Mouse (Mus musculus): Measurements from ENCODE around the gene Slc24a3. TPM values are rescaled to one million over a fixed set of nuclear protein-coding genes. Genes with fewer than 3 reads are reported as not detected.
A peak's percentile ranks its signal among the peaks of the same experiment; 100 is the strongest.

Gene Slc24a3
- polyA plus RNA-seq, 1 experiment from 2014 or later: 1.6 TPM

GRCm38 (mm10) chr2:145656121-145656520, 488.6 kb downstream of the Slc24a3 start:
- no peaks in the 10 kb centered on the region for H3K9me3 ChIP-seq
- no peak overlapping the region for H3K4me3 ChIP-seq
- no peak overlapping the region for H3K9ac ChIP-seq
- peaks cover 15% of the 10 kb centered on the region for H3K4me1 ChIP-seq
- H3K27ac ChIP-seq (replicated peaks): peak overlapping the region; percentile 36
- 73% methylated on average over 3 of the region's 3 CpGs for WGBS
- H3K4me2 ChIP-seq: no peak overlapping the region
- H3K36me3 ChIP-seq: no peaks in the 10 kb centered on the region
- H3K27me3 ChIP-seq (replicated peaks): no peaks in the 10 kb centered on the region
- ATAC-seq (ENCODE audit: extremely low read depth, insufficient number of reproducible peaks, low FRiP score, low TSS enrichment): no peak

- Histone ChIP-seq H3K9me3 (no peaks in the 10 kb centered on the region), H3K9ac (no peak overlapping the region), H3K4me1 (peaks cover 15% of the 10 kb centered on the region), H3K4me2 (no peak overlapping the region), H3K36me3 (no peaks in the 10 kb centered on the region), H3K27me3 (replicated peaks) (no peaks in the 10 kb centered on the region), H3K4me3 (no peak overlapping the region), H3K27ac (replicated peaks) (no peak overlapping the region)
- no peak for ATAC-seq (ENCODE audit: extremely low read depth, insufficient number of reproducible peaks, low FRiP score, low TSS enrichment)
- WGBS: 26% methylated on average over 1 of the region's 1 CpGs
Measured at GRCm38 (mm10) chr2:145656716-145657115, 489.2 kb downstream of the Slc24a3 start.

DNA sequence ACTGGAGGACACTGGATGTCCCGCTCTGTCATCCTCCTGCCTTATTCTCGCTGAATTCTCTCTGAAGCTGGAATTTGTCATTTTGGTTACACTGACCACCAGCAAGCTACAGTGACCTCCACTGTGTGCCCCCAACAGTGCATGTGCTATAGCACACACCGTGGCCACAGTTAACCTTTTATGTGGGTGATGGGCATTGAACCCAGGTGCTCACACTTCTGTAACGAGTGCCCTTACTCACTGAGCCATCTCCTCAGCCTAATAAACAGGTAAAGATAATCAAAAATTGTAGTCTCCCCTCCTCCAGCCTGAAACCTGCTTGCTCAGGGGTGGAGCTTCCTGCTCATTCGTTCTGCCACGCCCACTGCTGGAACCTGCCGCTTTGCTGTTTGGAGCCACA, 493.7 kb downstream of the Slc24a3 start:
- no peak overlapping the region for H3K9ac ChIP-seq
- no peak overlapping the region for H3K4me2 ChIP-seq
- H3K9me3 ChIP-seq: no peaks in the 10 kb centered on the region
- H3K27ac ChIP-seq (replicated peaks): no peak overlapping the region
- peaks cover 8% of the 10 kb centered on the region for H3K4me1 ChIP-seq
- WGBS: 71% methylated on average over 7 of the region's 7 CpGs
- H3K4me3 ChIP-seq: no peak overlapping the region
- H3K36me3 ChIP-seq: no peaks in the 10 kb centered on the region
- no peak for ATAC-seq (ENCODE audit: extremely low read depth, insufficient number of reproducible peaks, low FRiP score, low TSS enrichment)
- H3K27me3 ChIP-seq (replicated peaks): no peaks in the 10 kb centered on the region

GRCm38 (mm10) chr2:145663899-145664298, 496.3 kb downstream of the Slc24a3 start:
- H3K4me2 ChIP-seq: no peak overlapping the region
- H3K27me3 ChIP-seq (replicated peaks): no peaks in the 10 kb centered on the region
- 86% methylated on average over 7 of the region's 7 CpGs for WGBS

DNA sequence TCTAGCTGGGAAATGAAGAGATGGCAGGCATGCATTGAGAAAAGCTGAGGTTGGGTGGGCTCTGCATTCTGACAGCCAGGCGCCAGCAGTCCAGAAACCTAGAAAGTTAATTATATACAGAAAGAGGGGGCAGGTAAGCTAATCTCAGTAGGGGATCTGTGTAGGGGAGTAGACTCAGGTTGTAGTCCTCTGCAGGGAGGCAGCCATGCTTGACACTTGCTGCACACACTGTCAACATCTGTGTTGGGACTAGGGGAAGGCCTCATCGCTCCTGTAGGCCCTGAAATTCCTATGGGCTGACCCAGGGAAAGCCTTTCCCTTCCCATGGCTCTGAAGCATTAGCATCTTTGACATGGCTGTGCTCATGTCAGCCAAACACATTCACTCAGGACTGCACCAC, 496.8 kb downstream of the Slc24a3 start:
- 76% methylated on average over 2 of the region's 2 CpGs for WGBS
- no peak overlapping the region for H3K4me3 ChIP-seq

More at GRCm38 (mm10) chr2:145663899-145664298, 496.3 kb downstream of the Slc24a3 start:
- no peaks in the 10 kb centered on the region for H3K36me3 ChIP-seq
- H3K4me1 ChIP-seq: peaks cover 13% of the 10 kb centered on the region
- no peak overlapping the region for H3K9ac ChIP-seq
- H3K4me3 ChIP-seq: no peak overlapping the region
- ATAC-seq (ENCODE audit: extremely low read depth, insufficient number of reproducible peaks, low FRiP score, low TSS enrichment): no peak
- no peaks in the 10 kb centered on the region for H3K9me3 ChIP-seq
- no peak overlapping the region for H3K27ac ChIP-seq (replicated peaks)

GRCm38 (mm10) chr2:145668135-145668534, 500.6 kb downstream of the Slc24a3 start:
- Histone ChIP-seq H3K36me3 (no peaks in the 10 kb centered on the region), H3K4me1 (peaks cover 28% of the 10 kb centered on the region), H3K9me3 (no peaks in the 10 kb centered on the region), H3K27me3 (replicated peaks) (no peaks in the 10 kb centered on the region), H3K4me2 (no peak overlapping the region), H3K27ac (replicated peaks) (no peak overlapping the region), H3K9ac (no peak overlapping the region), H3K4me3 (no peak overlapping the region)
- ATAC-seq (ENCODE audit: extremely low read depth, insufficient number of reproducible peaks, low FRiP score, low TSS enrichment): no peak
- 40% methylated on average over 4 of the region's 4 CpGs for WGBS

More for the DNA sequence above, 496.8 kb downstream of the Slc24a3 start:
- Histone ChIP-seq H3K36me3 (no peaks in the 10 kb centered on the region), H3K9me3 (no peaks in the 10 kb centered on the region), H3K27ac (replicated peaks) (no peak overlapping the region), H3K27me3 (replicated peaks) (no peaks in the 10 kb centered on the region), H3K4me1 (peaks cover 13% of the 10 kb centered on the region), H3K4me2 (no peak overlapping the region), H3K9ac (no peak overlapping the region)
- no peak for ATAC-seq (ENCODE audit: extremely low read depth, insufficient number of reproducible peaks, low FRiP score, low TSS enrichment)

DNA sequence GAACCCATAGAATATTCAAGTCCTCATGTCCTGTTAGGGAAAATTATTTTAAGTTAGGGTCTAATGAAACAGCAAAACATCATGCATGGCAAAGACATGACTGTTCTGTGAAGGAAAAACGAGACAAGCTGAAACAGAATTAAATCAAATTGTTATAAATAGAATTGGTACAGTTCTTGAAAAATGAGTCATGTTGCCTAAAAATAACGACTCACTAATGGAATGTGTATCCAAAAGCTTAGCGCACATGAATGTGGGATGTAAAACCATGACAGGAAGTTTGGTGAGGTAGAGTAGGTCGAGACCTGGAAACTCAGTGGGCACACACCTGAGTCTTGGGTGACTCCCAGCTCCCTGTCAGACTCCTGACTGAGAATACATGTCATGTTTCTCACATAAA, 502.6 kb downstream of the Slc24a3 start:
- Histone ChIP-seq H3K9me3 (no peaks in the 10 kb centered on the region), H3K27me3 (replicated peaks) (no peaks in the 10 kb centered on the region), H3K36me3 (no peaks in the 10 kb centered on the region), H3K4me2 (no peak overlapping the region), H3K27ac (replicated peaks) (0 out of 2 replicates have a peak overlapping the region, but pooled peaks have one; percentile 12), H3K9ac (no peak overlapping the region), H3K4me3 (no peak overlapping the region), H3K4me1 (peaks cover 35% of the 10 kb centered on the region)
- 56% methylated on average over 4 of the region's 4 CpGs for WGBS
- ATAC-seq (ENCODE audit: extremely low read depth, insufficient number of reproducible peaks, low FRiP score, low TSS enrichment): no peak

GRCm38 (mm10) chr2:145674496-145675141, 507.1 kb downstream of the Slc24a3 start:
- H3K4me2 ChIP-seq: peak overlapping the region; percentile 81
- 6% methylated on average over 23 of the region's 23 CpGs for WGBS
- ATAC-seq (ENCODE audit: extremely low read depth, insufficient number of reproducible peaks, low FRiP score, low TSS enrichment): no peak; the same call in 1 of the 2 replicates

GRCm38 (mm10) chr2:145675142-145675755, 507.7 kb downstream of the Slc24a3 start, which contains the start of gene Rin2:
Rin2 (plus strand) TSS chr2:145675215.
- Histone ChIP-seq H3K27me3 (replicated peaks) (no peaks in the 10 kb centered on the region), H3K4me1 (peaks cover 28% of the 10 kb centered on the region), H3K9me3 (no peaks in the 10 kb centered on the region), H3K27ac (replicated peaks) (peak within 1 kb of the TSS; percentile 82), H3K36me3 (peaks cover 5% of the 10 kb centered on the region; the same call in 1 of the 2 replicates), H3K9ac (peak within 1 kb of the TSS; percentile 89), H3K4me2 (peak within 1 kb of the TSS; percentile 81), H3K4me3 (peak within 1 kb of the TSS; percentile 86)
- peak; percentile 67; the same call in 1 of the 2 replicates for ATAC-seq (ENCODE audit: extremely low read depth, insufficient number of reproducible peaks, low FRiP score, low TSS enrichment)
- WGBS: under 1% methylated on average over 33 of the region's 33 CpGs

More at GRCm38 (mm10) chr2:145674496-145675141, 507.1 kb downstream of the Slc24a3 start:
- Histone ChIP-seq H3K27ac (replicated peaks) (peak overlapping the region; percentile 82), H3K4me3 (peak overlapping the region; percentile 86), H3K9ac (peak overlapping the region; percentile 89), H3K4me1 (peaks cover 32% of the 10 kb centered on the region), H3K36me3 (peaks cover 5% of the 10 kb centered on the region; the same call in 1 of the 2 replicates), H3K27me3 (replicated peaks) (no peaks in the 10 kb centered on the region), H3K9me3 (no peaks in the 10 kb centered on the region)

- H3K9ac ChIP-seq: peak overlapping the region; percentile 89
- H3K9me3 ChIP-seq: no peaks in the 10 kb centered on the region
- peak overlapping the region; percentile 82 for H3K27ac ChIP-seq (replicated peaks)
- 0 out of 2 replicates have a peak, but pooled peaks have one; percentile 12 for ATAC-seq (ENCODE audit: extremely low read depth, insufficient number of reproducible peaks, low FRiP score, low TSS enrichment)
- H3K4me3 ChIP-seq: peak overlapping the region; percentile 86
- H3K4me2 ChIP-seq: peak overlapping the region; percentile 81
- H3K36me3 ChIP-seq: peaks cover 5% of the 10 kb centered on the region; the same call in 1 of the 2 replicates
- peaks cover 21% of the 10 kb centered on the region for H3K4me1 ChIP-seq
- H3K27me3 ChIP-seq (replicated peaks): no peaks in the 10 kb centered on the region
- 4% methylated on average over 27 of the region's 27 CpGs for WGBS
Measured at GRCm38 (mm10) chr2:145675756-145676543, 508.4 kb downstream of the Slc24a3 start.

- Histone ChIP-seq H3K9ac (no peak overlapping the region; the same call in 1 of the 2 replicates), H3K27ac (replicated peaks) (peak overlapping the region; percentile 82), H3K4me3 (peak overlapping the region; percentile 86), H3K4me2 (peak overlapping the region; percentile 81), H3K9me3 (no peaks in the 10 kb centered on the region), H3K36me3 (peaks cover 5% of the 10 kb centered on the region; the same call in 1 of the 2 replicates), H3K27me3 (replicated peaks) (no peaks in the 10 kb centered on the region), H3K4me1 (peaks cover 21% of the 10 kb centered on the region)
- WGBS: 56% methylated on average over 3 of the region's 3 CpGs
- no peak for ATAC-seq (ENCODE audit: extremely low read depth, insufficient number of reproducible peaks, low FRiP score, low TSS enrichment)
Measured at GRCm38 (mm10) chr2:145676544-145676925, 509.0 kb downstream of the Slc24a3 start.
